Mouse (Mus musculus) spleen, adult 18-20 months (tissue): Measurements from ENCODE around the gene Spock1.

ENCODE experiments used
- DNase-seq, 2 experiments: peaks; one replicate each; pipeline ENCODE4 v3.0.0; 2022; ENCODE audit warnings: mixed read lengths in 2 of 2

The Spock1 gene

DNA sequence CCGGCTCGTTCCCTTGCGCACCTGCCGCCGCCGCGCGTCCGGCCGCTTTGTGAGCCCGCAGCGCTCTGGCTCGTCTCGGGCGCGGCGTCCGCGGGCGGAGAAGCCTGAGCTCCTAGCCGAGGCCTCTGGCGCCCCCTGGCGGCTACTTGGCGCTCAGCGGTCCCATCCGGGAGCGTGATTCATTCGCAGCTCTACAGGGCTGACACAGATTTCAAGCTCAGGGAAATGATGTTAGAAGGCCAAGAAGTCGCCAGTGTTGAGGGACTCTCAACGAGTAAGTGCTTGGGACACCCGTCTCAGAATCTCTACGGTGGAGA lies at the start of gene Spock1:
Gene Spock1 (minus strand): TSS at position 67 of the 317 bp plus-strand sequence.
- peak in 1 of 2 experiments; percentile 47 for DNase-seq

DNA sequence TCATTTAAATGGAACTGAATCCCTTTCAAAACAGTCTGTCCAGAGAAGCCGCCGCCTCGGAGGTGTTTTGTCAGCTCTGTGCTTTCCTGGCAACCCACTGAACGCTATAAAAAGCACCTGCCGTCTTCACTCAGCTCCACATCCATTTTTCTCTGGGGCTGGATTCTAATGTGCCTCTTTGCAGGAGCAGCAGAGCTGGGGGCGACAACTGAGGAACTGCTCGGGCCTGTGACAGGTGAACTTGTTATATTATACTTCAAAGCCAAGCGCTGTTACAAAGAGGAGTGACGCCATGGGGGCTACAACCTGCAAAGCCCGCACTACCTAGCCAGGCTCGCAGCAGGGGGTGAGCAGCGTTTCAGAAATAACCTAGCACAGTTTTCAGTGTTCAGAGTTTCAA lies 42.0 kb upstream of the Spock1 start:
- no peak for DNase-seq

DNA sequence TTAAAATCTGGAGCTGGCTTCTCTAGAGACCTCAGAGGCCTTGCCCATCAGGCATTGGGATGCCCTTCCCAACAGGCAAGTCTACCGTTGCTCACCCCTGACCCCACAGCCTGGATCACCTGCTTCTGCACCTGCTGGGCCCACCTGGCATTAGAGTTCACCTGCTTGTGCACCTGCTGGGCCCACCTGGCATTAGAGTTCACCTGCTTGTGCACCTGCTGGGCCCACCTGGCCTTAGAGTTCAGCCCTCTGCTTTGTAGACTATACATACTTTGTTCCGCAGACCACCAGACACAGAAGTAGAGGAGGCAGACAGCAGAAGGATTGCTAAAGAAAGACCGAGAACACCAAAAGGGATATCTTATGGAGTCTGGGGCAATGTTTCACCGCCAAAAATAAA lies 41.4 kb upstream of the Spock1 start:
- no peak for DNase-seq

DNA sequence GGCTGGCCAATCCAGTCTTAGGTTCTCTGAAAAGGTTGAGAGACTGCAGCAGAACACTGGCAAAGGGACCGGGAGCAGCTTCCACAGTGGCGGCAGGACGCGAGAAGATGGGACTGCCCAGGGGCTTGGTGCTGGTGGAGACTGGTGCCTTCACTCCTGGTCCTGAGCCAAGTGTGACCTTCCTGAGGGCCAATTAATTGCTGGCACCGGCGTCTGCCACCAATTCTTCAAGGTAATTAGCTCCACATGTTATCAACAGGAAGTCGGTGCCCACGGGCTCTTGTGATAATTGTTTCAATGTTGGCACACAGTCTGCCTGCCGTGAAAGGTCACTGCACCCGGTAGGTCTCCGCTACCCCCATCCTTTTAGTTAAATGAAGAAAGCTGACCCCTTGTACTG lies 37.1 kb upstream of the Spock1 start:
- no peak for DNase-seq

DNA sequence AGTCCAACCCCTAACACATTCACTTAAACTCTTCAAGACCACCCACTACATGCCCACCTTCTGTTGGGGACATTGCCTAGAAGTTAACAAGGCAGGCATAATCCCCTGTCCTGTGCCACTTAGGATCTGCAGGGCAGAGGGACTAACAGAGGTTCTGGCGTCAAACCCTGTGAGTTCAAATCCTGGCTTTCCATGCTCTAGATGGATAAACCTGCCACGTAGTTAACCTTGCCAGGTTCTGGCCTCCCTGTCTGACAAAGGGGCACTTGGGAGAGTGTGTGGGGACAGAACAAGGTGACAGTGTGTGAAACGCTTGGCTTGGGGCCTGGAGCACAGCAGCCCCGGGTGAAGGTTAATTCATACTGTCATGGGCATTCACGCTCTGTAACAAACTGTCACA lies 36.3 kb upstream of the Spock1 start:
- no peak for DNase-seq

DNA sequence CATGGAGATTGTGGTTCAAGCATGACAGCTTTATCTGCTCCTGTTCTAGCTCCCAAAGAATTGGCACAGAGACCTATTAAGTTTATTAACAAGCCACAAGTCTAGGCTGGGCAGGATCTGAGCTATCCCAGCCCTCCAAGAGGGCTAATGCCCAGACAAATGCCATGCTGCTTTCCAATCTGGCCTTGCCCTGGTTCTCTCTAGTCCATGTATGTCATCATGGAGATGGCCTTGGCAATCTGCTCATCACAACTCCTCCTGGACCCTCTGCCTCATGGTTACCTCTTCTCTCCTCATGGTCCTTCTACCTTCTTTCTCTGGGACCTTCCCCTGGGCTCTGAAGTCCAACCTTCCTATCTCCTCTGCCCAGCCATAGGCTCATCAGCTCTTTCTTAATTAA lies 35.8 kb upstream of the Spock1 start:
- no peak for DNase-seq

DNA sequence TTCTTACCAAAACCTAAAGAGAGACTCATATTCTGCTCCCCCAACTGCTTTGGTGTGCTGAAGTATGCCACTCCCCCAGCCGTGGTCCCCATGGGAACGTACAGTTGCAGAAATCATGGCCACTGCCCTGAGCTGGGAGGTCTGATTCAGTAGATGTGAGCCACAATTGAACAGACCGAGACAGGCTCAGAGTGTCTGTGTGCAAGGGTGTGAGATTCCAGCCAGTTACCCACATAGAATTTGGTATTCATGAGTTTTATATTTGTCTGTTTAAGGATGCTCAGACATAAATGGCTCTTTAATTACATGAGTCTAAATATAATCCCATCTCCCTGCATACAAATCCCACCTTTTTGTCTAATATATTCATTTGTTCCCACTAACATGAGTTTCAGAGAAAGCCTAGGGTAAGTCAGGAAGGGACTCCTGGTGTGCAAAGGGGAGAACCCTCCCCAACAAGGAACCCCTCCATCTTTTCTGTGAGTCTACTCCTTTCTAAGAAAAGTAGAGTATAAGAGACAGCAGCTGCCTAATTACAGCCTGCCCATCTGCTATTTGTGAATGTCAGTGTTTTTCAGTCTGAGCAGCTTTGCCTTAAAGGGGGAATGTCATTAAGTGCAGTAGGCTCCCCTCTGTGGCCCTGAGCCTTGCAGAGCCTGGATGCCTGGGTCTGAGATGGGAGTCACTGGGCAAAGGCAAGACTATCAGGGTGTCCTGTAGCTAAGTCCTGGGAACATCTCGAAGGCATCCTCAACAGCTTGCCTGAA lies 29.5 kb upstream of the Spock1 start:
- no peak for DNase-seq

DNA sequence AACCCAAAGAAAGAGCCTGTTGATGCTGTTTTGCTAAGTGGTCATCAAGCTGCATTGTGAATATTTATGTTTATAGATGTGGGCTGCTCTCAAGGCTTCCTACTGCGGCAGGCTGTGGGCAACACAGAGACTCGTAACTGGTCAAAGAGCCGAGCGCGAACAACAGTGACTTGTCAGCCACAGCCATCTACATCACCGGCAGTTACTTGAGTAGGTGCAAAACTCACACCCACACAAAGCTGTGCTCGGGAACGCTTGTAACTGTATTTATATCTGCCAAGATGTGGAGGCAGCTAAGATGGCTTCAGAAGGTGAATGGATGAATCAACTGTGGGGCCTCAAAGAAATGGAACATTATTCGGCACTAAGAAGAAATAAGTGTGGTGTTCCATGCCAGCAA lies 23.9 kb upstream of the Spock1 start:
- no peak for DNase-seq

DNA sequence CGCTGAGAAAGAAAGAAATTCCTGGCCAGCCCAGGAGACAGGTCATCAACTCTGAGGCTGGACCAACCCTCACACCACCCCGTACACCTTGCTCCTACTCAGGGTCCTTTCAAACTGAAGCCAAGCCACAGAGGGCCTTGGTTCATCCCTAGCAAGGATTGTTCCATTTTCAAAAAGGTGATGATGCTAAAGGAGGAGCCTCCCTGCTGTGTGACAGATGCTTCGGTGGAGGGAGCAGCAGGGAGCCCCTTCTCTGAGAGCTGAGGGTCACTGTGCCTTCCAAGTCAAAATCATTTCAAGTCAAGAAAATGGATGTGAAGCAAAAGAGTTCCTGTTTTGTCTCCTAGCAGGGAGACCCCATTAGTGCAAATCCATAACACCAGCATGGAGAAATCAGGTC lies 23.2 kb upstream of the Spock1 start:
- no peak for DNase-seq

DNA sequence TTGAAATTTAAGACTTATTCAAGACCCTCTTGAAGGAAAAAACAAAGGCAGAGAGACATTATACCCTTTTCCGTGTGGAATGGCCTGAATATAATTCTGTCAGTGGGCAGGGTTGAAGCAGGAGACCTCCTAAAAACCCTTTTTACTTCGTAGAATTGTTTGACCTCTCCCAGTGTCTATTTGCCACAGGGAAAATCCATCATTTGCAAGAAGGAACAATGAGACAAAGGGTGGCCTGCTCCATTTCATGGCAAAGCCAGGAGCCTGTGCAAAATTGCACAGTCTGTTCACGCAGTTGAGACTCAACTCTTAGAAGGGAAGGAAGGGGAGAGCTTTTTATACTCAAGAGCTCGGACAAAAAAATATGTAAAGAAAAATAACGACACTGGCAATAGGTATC lies 22.6 kb upstream of the Spock1 start:
- DNase-seq, result no peak

DNA sequence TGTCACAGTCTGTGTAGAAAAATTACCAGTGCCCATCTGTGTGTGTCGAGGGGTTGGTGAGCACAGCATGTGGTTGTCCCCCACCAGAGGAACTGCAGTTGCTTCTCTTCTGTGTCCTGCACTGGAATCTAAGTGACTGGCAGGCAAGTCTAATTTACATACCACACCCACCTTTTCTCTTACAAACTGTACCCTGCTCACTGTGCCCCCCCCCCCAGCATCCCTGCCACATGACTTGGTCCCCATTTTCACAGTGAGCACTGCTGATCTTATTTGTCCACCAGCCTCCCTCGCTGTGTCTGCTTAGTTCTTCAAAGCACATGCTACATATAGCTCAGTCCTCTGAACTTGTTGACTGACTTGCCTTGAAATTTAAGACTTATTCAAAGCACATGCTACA lies 22.2 kb upstream of the Spock1 start:
- DNase-seq, result no peak

DNA sequence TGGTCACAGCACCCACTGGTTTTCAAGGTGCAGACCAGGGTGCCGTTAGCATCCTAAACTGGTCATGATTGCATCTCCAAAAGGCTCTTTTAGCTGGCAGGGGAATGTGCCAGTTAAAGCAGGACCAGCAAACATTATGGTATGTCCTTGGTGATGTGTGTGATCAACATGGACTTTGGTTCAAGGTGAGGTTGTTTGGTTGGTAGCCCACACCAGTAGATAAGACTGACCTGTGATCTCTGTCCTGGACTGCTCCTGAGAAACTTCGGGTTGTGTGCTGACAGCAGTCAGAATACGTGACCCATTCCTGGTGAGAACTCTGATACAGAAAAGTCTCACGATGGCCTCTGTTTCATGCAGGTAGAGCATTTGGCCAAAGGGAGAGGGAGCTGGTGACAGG lies 11.8 kb upstream of the Spock1 start:
- no peak for DNase-seq

DNA sequence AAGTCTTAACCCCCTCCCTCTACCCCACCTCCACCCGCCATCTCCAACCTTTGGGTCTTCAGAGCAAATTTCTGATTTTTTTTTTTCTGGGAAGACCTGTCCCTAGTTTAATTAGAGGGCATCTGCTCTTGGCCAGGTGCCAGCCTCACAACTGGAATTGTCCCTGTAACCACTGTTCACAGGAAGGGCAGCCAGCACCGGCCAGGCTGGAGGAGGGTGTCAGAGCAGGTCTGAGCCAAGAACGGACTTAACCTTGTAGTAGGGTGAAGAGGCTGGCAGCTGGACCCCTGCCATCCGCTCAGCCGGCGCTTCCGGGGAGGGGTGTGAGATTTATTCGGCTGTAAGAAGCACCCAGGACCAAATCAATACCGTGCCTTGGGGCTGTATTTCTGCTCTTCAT lies 3.0 kb upstream of the Spock1 start:
- no peak for DNase-seq

DNA sequence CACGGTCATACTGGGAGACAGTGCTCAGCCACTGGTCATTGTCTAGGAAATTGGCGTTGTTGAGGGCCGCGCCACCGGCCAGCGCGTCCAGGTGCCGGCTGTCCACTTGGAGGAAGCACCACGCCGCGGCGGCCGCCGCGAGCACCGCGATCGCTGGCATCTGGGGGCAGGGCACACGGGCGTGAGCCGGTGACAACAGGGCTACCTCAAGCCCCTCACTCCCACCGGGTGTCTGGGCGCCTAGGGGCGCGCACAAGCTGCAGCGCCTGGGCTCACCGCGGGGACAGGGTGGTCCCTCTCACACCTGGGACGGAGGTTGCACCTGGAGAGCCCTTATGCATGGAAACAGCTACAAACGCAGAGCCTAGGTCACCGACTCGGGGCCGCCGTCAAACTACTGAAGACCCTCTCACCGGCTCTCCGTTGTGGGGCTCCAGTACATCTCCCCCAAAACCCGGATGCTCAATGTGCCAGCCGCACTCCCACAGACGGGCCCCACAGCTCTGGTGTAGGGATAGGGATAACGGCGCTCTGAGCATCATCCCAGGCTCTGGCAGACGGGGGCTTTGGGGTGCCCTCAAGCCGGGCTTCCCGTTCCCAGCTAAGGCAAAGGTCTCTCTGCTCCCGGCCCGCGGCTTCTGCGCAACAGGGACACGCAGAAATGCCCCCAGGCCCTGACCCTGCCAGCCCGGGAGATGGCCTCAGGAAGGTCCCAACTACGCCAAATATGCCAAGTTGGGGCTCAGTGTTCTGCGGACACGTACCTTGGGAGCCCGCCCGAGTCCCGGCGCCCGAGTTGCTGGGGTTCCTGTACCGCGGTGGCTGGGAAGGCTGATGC lies 485 bp downstream of the Spock1 start:
- DNase-seq, result no peak

DNA sequence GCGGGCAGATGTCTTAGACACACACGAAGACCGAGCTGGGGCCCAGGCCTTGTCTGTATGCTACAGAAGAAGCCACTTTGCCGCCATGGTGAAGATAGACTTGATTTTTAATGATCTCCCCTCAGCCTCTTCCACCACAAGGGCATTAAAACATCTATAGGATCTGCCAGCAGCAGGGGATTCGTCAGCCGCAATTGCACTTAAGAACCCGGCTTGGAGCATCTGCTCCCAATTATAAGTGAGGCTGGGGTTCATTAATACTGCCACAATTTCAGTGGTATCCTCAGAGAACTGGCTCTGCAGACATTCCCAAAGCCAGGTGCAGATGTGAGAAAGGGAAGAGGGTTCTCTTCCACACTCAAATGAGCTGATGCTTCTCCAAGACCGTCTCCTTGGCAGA lies 13.5 kb downstream of the Spock1 start:
- no peak for DNase-seq

DNA sequence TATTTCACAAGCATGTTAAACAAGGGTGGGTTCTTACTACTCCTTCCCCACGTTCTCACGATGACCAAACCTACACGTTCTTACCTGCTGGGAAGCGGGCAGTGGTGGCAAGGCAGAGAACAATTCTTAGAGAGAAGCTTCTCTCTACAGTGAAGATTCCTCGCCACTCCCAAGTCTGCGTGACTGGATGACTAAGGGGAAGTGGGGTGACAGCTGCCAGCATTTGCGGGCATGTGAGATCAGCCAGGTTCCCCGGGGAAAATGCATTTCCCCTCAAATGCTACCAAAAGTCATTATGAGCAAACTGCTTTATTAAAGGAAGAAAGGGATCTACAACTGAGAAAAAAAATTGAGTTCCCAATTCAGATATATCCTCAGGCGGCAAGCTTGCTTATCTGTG lies 18.4 kb downstream of the Spock1 start:
- no peak for DNase-seq

DNA sequence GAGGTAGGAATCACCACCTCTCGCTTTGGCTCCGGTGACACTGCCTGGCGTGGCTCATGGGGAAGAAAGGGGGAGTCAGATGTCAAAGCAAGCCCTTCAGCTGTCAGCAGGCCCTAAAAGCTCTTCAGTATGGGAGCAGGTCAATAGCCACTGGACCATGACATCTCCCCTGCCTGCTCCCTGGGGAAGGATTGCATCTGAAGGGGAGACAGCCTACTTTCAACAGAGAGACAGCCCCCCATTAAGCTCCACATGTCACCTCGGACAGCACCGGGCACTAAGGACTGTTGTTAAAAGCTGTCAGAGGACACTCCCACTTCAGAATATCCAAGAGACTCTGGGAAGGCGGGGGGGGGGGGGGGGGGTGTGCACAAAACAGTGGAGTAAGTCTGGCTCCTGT lies 19.1 kb downstream of the Spock1 start:
- DNase-seq, result no peak

DNA sequence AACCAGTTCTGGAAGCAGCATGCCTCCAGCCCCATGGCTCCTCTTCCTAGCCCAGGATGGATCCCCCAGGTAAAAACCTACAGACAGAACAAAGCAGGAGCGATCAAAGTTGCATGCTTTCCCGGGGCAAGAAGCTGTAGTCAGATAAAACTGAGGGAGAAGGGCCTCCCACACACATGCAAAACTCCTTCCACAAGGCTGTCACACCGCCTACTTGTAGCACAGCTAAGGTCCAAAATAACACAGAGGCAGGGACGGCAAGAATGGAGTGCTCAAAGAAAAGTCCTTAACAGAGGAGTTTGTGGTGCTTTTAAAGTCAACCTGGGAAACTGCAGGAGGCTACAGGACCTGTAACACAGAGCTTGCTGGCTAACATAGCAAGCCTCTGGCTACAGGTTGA lies 28.3 kb downstream of the Spock1 start:
- no peak for DNase-seq

DNA sequence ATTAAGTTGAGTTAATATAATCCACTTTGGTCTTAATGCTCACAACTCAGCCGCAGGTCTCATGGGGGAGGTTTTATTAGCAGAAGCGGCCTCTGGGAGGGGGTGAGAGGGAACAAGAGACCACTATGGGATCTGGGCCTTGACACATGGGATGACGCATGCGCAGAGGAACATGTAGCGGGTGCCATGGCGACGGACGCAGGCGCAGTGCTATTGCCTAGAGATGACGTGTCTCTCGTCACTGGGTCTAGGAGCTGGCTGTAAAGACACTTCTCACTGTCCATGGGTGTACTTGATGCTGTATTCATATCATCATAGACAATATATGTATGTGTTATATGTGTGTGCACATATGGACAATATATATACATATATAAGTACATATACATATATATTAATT lies 29.3 kb downstream of the Spock1 start:
- no peak for DNase-seq

DNA sequence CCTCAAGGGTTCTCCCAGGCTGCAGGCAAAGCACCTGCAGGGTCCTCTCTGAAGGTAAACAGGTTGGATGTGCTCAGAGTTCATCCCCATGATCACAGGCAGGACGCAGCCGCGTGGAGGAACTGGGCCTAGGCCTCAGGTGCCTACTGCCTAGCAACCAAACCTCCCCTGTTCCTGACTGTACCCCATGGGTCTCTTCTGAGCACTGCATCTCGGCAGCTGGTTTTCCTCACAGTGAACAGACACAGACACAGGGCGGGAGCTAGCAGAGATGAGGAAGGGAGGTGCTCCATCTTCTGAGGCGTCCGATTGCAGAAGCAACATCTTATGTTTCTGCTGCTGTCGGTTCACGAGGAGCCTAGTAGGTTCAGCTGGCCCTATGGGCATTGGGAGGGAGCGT lies 30.4 kb downstream of the Spock1 start:
- no peak for DNase-seq

DNA sequence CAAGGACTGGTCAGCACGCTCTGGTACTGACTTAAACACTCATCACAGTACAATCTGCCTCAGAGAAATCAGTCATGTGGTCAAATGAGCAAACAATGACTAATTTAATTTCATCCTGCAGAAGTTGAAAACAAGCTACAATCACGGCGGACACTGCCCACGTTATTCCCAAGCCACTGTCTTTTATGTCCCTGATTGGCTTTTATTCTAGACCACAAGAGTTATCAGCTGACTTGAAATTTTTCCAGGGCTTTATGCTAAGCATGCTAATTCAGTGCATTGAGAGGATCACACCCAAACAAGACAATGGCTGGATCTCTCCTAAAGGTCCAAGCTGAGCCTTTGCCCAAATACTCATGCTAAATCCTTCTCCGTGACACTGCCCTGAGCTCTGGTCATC lies 31.2 kb downstream of the Spock1 start:
- DNase-seq, result no peak

DNA sequence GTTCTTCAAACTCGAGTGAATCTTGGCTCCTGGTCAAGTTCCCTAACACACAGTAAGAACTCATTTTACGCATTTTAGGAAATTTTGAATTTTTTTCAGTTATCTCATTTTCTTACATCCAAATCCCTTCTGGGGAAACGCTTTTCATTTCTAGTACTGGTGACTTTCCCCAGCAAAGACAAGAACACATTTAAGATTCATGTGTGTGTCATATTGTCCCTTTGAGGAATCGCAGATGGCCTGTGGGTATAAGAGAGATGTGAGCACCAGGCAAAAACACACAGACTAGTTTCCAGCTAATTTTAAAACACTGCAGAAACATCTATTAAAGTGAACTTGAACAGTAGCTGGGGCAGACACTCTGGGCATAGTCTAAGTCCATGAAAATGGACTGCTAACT lies 38.1 kb downstream of the Spock1 start:
- DNase-seq, result no peak

DNA sequence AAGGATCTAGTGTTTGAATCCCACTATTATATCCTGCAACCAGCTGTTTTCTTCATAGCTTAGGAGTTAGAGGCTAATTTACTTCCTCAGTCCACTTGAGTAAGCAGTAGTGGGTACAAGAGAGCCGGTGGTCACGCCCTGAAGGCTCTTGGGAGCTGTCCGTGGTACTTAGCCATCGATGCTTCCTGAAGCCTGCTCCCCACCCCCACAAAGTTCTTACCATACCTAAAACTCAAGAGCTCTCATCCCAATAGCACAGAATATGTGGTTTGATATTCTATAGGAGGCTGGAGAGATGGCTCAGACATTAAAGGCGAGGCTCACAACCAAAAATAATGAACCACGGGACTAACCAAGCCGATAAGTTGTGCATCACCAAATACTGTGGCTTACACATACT lies 40.5 kb downstream of the Spock1 start:
- DNase-seq, result no peak

DNA sequence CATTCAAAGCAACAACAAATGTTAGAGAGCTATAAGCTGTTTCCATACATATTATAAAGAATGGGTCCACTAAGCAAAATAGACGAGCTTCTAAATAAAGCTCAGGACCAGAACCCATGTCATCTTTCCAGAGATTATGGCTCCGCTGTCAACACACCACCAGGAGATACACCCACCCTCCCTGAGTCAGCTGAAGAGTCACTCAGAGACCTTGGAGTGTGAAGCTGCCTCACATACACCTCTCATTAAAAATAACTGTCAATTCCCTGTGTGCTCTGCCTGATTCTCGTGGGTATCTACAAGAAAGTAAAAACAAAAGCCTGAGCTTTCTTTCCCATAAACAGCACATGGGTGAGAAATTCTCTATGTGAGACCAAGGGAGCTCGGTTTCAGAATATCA lies 43.1 kb downstream of the Spock1 start:
- no peak for DNase-seq

DNA sequence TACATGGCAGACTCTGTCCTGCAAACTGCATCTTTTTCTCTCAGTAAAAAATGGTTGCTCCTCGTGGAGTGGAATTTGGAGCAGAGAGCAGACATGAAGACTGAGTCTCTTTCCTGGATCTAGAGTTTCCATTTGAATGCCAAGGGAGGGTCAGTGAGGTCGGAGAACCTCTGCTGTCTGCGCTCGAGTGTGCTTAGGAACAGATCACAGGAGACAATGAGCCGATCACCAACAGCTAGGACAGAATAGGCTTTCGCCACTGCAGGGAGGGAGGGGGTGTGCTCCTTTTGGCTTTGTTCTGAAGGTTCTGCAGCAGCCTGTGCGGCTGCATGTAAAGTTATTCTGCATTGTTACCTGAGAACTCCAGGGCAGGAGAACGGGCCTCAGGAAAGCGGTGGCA lies 49.6 kb downstream of the Spock1 start:
- no peak for DNase-seq
